Mouse (Mus musculus): ENCODE data around the gene Igsf21. TPM values are rescaled to one million over a fixed set of nuclear protein-coding genes. Genes with fewer than 3 reads are reported as not detected.

The Igsf21 gene
- polyA plus RNA-seq, 1 experiment from 2014 or later, result 16.5 TPM

DNA sequence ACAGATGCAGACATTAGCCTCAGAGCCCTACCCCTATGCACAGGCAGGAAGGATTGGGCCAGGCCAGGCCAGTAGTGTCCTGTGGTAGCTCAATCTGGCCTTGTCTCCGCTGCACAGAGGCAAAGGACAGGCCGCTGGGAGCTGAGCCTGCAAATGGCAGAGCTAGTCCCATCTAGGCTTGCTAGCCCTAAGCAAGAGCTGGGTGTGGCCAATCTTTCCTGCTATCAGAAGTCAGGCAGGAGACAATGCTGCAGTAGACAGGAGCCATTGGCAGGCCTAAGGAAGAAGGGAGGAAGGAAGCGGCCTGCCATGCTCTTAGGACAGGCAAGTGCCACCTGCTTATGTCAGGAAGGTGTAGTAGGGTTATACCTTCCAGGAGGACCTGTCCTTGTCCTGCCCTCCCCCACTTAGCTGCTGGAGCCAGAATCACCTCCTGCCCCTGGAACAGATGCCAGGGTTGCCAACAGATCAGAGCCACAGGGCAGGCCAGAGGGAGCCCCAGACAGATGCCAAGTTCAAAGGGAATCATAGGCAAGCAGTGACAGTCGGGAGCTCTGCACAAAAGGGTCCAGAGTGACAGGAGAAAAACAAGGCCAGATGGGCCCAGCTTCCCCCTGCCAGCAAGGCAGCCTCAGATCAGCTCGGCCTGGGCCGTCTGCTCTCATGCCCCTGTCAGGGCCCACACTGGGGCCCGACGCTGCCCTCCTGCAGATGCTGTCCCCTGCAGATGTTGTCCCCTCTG, 59.0 kb downstream of the Igsf21 start:
- H3K27me3 ChIP-seq (ENCODE audit: control insufficient read depth, insufficient read depth, low read length), result no peaks in the 10 kb centered on the region
- no peaks in the 10 kb centered on the region for H3K9me3 ChIP-seq (ENCODE audit: control insufficient read depth, low read length)
- H3K36me3 ChIP-seq (ENCODE audit: control insufficient read depth, insufficient read depth, low read length), result no peaks in the 10 kb centered on the region
- H3K4me3 ChIP-seq (ENCODE audit: low read depth, low read length), result no peak overlapping the region
- H3K9ac ChIP-seq (ENCODE audit: low read length), result no peak overlapping the region
- DNase-seq (ENCODE audit: low spot score, missing footprints) (no peak), ATAC-seq (ENCODE audit: low FRiP score) (peak; percentile 42)
- H3K4me2 ChIP-seq, result no peak overlapping the region
- H3K27ac ChIP-seq (ENCODE audit: low read depth, low read length), result peak overlapping the region; percentile 32
- H3K4me1 ChIP-seq (ENCODE audit: control insufficient read depth, insufficient read depth, low read length), result peaks cover 2% of the 10 kb centered on the region; the same call in 1 of the 2 replicates
- 71% methylated on average over 8 of the region's 8 CpGs for WGBS

DNA sequence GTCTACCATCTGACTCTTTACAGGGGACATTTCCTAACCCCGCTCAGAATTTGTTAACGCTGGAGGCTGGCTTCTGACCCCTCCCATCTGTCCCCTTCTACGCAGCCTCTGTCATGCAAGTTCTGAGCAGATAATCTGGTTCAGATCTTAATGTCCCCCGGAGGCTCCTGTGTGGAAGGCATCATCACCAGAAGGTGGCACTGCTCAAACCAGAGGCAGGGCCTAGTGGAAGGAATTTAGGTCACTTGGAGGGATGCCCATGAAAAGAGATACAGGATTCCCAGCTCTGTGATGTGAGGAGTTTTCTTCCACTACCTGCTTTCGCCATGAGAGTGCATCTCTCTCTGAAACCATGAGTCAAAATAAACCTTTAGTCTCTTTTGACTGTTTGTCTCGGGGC, 67.0 kb downstream of the Igsf21 start:
- no peaks in the 10 kb centered on the region for H3K36me3 ChIP-seq (ENCODE audit: control insufficient read depth, insufficient read depth, low read length)
- H3K4me2 ChIP-seq, result no peak overlapping the region
- no peak overlapping the region for H3K27ac ChIP-seq (ENCODE audit: low read depth, low read length)
- no peak overlapping the region for H3K9ac ChIP-seq (ENCODE audit: low read length)
- no peak for ATAC-seq (ENCODE audit: low FRiP score)
- no peak for DNase-seq (ENCODE audit: low spot score, missing footprints)
- H3K4me3 ChIP-seq (ENCODE audit: low read depth, low read length), result no peak overlapping the region
- no peaks in the 10 kb centered on the region for H3K9me3 ChIP-seq (ENCODE audit: control insufficient read depth, low read length)
- H3K4me1 ChIP-seq (ENCODE audit: control insufficient read depth, insufficient read depth, low read length), result no peaks in the 10 kb centered on the region
- no peaks in the 10 kb centered on the region for H3K27me3 ChIP-seq (ENCODE audit: control insufficient read depth, insufficient read depth, low read length)
- 58% methylated on average over 6 of the region's 6 CpGs for WGBS

DNA sequence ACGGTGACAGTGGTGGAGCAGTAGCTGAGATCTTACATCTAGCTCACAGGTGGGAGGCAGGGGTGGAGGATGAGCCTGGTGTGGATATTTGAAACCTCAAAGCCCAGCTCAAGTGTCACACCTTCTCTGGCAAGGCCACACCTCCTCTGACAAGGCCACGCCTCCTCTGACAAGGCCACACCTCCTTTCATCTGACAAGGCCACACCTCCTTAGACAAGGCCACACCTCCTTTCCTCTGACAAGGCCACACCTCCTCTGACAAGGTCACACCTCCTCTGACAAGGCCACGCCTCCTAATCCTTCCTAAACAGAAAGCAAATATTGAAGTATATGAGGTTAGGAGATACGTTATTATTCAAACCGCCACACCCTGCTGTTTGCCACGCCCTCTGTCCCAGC, 69.5 kb downstream of the Igsf21 start:
- ATAC-seq (ENCODE audit: low FRiP score) (no peak), DNase-seq (ENCODE audit: low spot score, missing footprints) (no peak)
- H3K4me3 ChIP-seq (ENCODE audit: low read depth, low read length), result no peak overlapping the region
- H3K36me3 ChIP-seq (ENCODE audit: control insufficient read depth, insufficient read depth, low read length), result no peaks in the 10 kb centered on the region
- peaks cover 6% of the 10 kb centered on the region; the same call in 1 of the 2 replicates for H3K4me1 ChIP-seq (ENCODE audit: control insufficient read depth, insufficient read depth, low read length)
- H3K9ac ChIP-seq (ENCODE audit: low read length), result no peak overlapping the region
- H3K9me3 ChIP-seq (ENCODE audit: control insufficient read depth, low read length), result no peaks in the 10 kb centered on the region
- H3K4me2 ChIP-seq, result no peak overlapping the region
- 86% methylated on average over 6 of the region's 6 CpGs for WGBS
- H3K27ac ChIP-seq (ENCODE audit: low read depth, low read length), result no peak overlapping the region
- no peaks in the 10 kb centered on the region for H3K27me3 ChIP-seq (ENCODE audit: control insufficient read depth, insufficient read depth, low read length)

DNA sequence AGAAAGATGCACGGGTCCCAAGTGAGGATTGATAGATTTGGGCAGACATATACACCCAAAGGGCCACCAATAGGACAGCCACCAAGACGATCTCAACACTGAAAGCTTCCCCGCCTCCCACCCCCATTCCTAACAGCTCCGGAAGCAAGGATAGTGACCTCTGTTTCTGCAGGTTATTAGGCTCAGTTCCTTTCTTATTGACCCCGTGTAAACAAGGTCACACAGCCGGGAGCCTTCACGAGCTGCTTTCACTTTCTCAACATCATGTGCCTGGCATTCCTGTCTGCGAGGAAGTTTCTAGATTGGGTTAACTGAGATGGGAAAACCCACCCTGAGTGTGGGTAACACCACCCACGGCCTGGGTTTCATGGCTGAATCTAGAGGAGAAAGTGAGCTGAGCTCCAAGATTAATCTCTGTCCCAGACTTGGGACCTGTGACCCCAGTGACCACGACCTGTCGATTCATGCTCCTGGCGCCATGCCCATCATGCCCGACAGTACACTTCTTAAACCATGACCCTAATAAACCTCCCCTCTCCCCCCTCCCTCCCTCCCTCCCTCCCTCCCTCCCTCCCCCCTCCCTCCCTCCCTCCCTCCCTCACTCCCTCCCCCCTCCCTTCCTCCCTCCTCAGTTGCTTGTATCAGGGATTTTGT, 72.7 kb downstream of the Igsf21 start:
- no peaks in the 10 kb centered on the region for H3K27me3 ChIP-seq (ENCODE audit: control insufficient read depth, insufficient read depth, low read length)
- no peak for ATAC-seq (ENCODE audit: low FRiP score)
- no peak overlapping the region for H3K9ac ChIP-seq (ENCODE audit: low read length)
- H3K4me2 ChIP-seq, result no peak overlapping the region
- DNase-seq (ENCODE audit: low spot score, missing footprints), result no peak
- no peaks in the 10 kb centered on the region for H3K9me3 ChIP-seq (ENCODE audit: control insufficient read depth, low read length)
- no peaks in the 10 kb centered on the region for H3K36me3 ChIP-seq (ENCODE audit: control insufficient read depth, insufficient read depth, low read length)
- 60% methylated on average over 13 of the region's 13 CpGs for WGBS
- peaks cover 6% of the 10 kb centered on the region; the same call in 1 of the 2 replicates for H3K4me1 ChIP-seq (ENCODE audit: control insufficient read depth, insufficient read depth, low read length)
- H3K4me3 ChIP-seq (ENCODE audit: low read depth, low read length), result no peak overlapping the region
- no peak overlapping the region for H3K27ac ChIP-seq (ENCODE audit: low read depth, low read length)

DNA sequence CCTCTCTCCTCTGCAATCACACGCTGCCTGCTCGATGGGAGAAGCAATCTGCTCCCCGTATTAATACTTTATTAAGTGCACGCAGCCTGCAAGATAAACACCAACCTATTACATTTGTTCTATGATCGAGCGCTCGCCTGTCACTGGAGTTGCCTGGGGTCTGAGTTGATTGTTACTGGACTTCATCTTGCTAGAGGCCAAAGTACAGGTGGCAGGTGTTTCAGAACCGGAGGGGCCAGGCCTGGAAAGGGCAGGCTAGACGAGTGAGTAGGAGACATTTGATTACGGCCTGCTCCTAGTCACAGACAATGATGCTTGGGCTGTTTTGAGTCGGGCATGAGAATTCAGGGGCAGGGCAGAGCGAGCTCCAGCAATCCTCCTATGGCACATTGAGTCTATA, 73.5 kb downstream of the Igsf21 start:
- WGBS, result 66% methylated on average over 12 of the region's 12 CpGs
- H3K9ac ChIP-seq (ENCODE audit: low read length), result no peak overlapping the region
- H3K36me3 ChIP-seq (ENCODE audit: control insufficient read depth, insufficient read depth, low read length), result no peaks in the 10 kb centered on the region
- ATAC-seq (ENCODE audit: low FRiP score) (no peak), DNase-seq (ENCODE audit: low spot score, missing footprints) (no peak)
- no peaks in the 10 kb centered on the region for H3K27me3 ChIP-seq (ENCODE audit: control insufficient read depth, insufficient read depth, low read length)
- H3K4me3 ChIP-seq (ENCODE audit: low read depth, low read length), result no peak overlapping the region
- peaks cover 6% of the 10 kb centered on the region; the same call in 1 of the 2 replicates for H3K4me1 ChIP-seq (ENCODE audit: control insufficient read depth, insufficient read depth, low read length)
- no peaks in the 10 kb centered on the region for H3K9me3 ChIP-seq (ENCODE audit: control insufficient read depth, low read length)
- H3K4me2 ChIP-seq, result no peak overlapping the region
- H3K27ac ChIP-seq (ENCODE audit: low read depth, low read length), result no peak overlapping the region

DNA sequence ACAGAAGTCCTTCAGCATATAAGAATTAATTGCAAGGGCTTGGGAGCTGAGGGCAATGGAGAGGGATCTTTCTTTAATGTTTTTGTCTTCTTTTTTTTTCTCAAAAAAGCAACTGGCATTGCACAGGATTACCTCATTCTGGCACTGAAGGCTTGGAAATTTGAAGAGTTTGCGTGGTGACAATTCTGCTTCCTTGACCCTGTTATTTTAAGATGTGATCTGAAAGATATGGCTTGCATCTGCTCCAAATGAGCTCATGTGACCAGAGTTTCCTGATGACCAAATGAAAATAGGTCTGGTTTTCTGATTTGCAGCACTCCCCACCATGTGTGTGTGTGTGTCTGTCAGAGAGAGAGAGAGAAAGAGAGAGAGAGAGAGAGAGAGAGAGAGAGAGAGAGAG, 74.7 kb downstream of the Igsf21 start:
- Histone ChIP-seq H3K9ac (ENCODE audit: low read length) (no peak overlapping the region), H3K4me2 (no peak overlapping the region), H3K27ac (ENCODE audit: low read depth, low read length) (no peak overlapping the region), H3K9me3 (ENCODE audit: control insufficient read depth, low read length) (no peaks in the 10 kb centered on the region), H3K27me3 (ENCODE audit: control insufficient read depth, insufficient read depth, low read length) (no peaks in the 10 kb centered on the region), H3K36me3 (ENCODE audit: control insufficient read depth, insufficient read depth, low read length) (no peaks in the 10 kb centered on the region), H3K4me1 (ENCODE audit: control insufficient read depth, insufficient read depth, low read length) (peaks cover 6% of the 10 kb centered on the region; the same call in 1 of the 2 replicates), H3K4me3 (ENCODE audit: low read depth, low read length) (no peak overlapping the region)
- ATAC-seq (ENCODE audit: low FRiP score) (no peak), DNase-seq (ENCODE audit: low spot score, missing footprints) (no peak)
- WGBS, result 87% methylated on average over 1 of the region's 1 CpGs

DNA sequence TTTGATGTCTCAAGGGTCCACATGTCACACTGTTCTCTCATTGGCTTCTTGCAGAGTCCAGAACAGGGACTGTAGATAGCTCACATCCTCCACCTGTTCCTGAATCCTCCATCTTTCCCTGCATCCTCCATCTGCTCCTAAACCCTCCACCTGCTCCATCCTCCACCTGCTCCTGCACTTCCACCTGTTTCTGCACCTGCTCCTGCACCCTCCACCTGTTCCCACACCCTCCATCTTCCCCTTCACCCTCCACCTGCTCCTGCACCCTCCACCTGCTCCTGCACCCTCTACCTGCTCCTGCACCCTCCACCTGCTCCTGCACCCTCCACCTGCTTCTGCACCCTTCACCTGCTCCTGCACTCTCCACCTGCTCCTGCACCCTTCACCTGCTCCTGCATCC, 75.4 kb downstream of the Igsf21 start:
- H3K4me2 ChIP-seq, result no peak overlapping the region
- no peak overlapping the region for H3K4me3 ChIP-seq (ENCODE audit: low read depth, low read length)
- H3K27ac ChIP-seq (ENCODE audit: low read depth, low read length), result no peak overlapping the region
- ATAC-seq (ENCODE audit: low FRiP score) (no peak), DNase-seq (ENCODE audit: low spot score, missing footprints) (no peak)
- H3K27me3 ChIP-seq (ENCODE audit: control insufficient read depth, insufficient read depth, low read length), result no peaks in the 10 kb centered on the region
- H3K36me3 ChIP-seq (ENCODE audit: control insufficient read depth, insufficient read depth, low read length), result no peaks in the 10 kb centered on the region
- H3K9ac ChIP-seq (ENCODE audit: low read length), result no peak overlapping the region
- H3K9me3 ChIP-seq (ENCODE audit: control insufficient read depth, low read length), result no peaks in the 10 kb centered on the region
- peaks cover 6% of the 10 kb centered on the region; the same call in 1 of the 2 replicates for H3K4me1 ChIP-seq (ENCODE audit: control insufficient read depth, insufficient read depth, low read length)

DNA sequence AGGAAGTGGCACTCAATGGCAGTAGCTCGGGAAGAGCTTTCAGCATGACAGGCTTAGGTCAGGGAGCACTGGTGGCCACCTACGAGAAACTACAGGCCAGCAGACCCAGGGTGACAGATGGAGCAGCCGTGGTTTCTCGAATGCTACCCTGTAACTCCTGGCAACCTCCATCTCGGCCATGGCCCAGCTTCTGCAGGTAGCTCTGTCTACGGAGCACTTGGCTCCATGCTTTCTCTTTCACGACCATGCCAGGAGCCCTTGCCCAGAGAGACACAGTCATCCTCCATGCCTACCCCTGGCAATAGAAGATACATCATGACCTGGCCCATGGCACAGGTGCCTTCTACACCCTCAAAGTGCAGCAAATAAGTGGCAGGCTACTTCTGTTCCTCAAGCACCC, 80.7 kb downstream of the Igsf21 start:
- no peak overlapping the region for H3K27ac ChIP-seq (ENCODE audit: low read depth, low read length)
- no peak for DNase-seq (ENCODE audit: low spot score, missing footprints)
- H3K4me1 ChIP-seq (ENCODE audit: control insufficient read depth, insufficient read depth, low read length), result no peaks in the 10 kb centered on the region
- no peak overlapping the region for H3K4me2 ChIP-seq
- WGBS, result 85% methylated on average over 7 of the region's 7 CpGs
- no peak overlapping the region for H3K4me3 ChIP-seq (ENCODE audit: low read depth, low read length)
- no peaks in the 10 kb centered on the region; the same call in 1 of the 2 replicates for H3K9me3 ChIP-seq (ENCODE audit: control insufficient read depth, low read length)
- no peaks in the 10 kb centered on the region for H3K36me3 ChIP-seq (ENCODE audit: control insufficient read depth, insufficient read depth, low read length)
- H3K9ac ChIP-seq (ENCODE audit: low read length), result no peak overlapping the region
- H3K27me3 ChIP-seq (ENCODE audit: control insufficient read depth, insufficient read depth, low read length), result no peaks in the 10 kb centered on the region
- no peak for ATAC-seq (ENCODE audit: low FRiP score)

DNA sequence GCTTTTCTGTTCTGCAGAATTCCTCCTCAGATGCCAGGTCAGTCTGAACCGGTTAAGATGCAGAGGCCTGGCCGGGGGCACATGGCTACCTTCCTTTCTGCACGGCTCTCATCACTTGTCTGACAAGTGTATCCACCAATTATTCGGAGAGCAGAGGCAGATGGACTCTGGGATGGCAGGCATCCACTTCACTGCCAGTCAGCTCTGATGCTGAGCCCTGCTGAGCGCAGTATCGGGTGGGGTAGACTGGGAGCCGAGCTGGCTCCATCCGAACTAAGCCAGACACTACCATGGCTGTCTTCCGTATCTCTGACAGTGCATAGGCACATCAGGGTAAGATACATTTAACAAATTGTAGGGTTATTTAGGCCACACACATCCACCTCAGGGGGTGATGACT, 81.9 kb downstream of the Igsf21 start:
- no peaks in the 10 kb centered on the region for H3K27me3 ChIP-seq (ENCODE audit: control insufficient read depth, insufficient read depth, low read length)
- no peaks in the 10 kb centered on the region for H3K4me1 ChIP-seq (ENCODE audit: control insufficient read depth, insufficient read depth, low read length)
- no peak overlapping the region for H3K9ac ChIP-seq (ENCODE audit: low read length)
- H3K4me3 ChIP-seq (ENCODE audit: low read depth, low read length), result no peak overlapping the region
- no peak overlapping the region for H3K27ac ChIP-seq (ENCODE audit: low read depth, low read length)
- ATAC-seq (ENCODE audit: low FRiP score) (no peak), DNase-seq (ENCODE audit: low spot score, missing footprints) (no peak)
- WGBS, result 91% methylated on average over 9 of the region's 9 CpGs
- H3K36me3 ChIP-seq (ENCODE audit: control insufficient read depth, insufficient read depth, low read length), result no peaks in the 10 kb centered on the region
- H3K4me2 ChIP-seq, result no peak overlapping the region
- H3K9me3 ChIP-seq (ENCODE audit: control insufficient read depth, low read length), result no peaks in the 10 kb centered on the region; the same call in 1 of the 2 replicates

Measured in midbrain, embryonic 11.5 days (tissue).